Mouse (Mus musculus) limb, embryonic 11.5 days (tissue): Measurements from ENCODE around the gene Cd180. TPM values are rescaled to one million over a fixed set of nuclear protein-coding genes. Genes with fewer than 3 reads are reported as not detected.

Experiments
- ATAC-seq: fragments of 200-750 bp; cut with Nextera tagmentation; 2 replicates; pipeline ENCODE4 v1.8.0; 2017; ENCODE audit warnings: low read depth; ENCODE audit not compliant: insufficient number of reproducible peaks, low FRiP score, low TSS enrichment
- DNase-seq: peaks from one replicate; pipeline ENCODE4 v3.0.0-alpha.2; 2015; ENCODE audit warnings: low spot score
- H3K27ac ChIP-seq: fragments of 300-500 bp; sonication (generic); replicated peaks from 2 replicates; pipeline ENCODE4 v1.5.1; 2014; ENCODE audit warnings: low read depth, mild to moderate bottlenecking, low read length
- H3K27me3 ChIP-seq: fragments of 300-500 bp; sonication (generic); 2 replicates; pipeline ENCODE4 v1.6.1; 2014; ENCODE audit warnings: mild to moderate bottlenecking, low read length, mixed read lengths; ENCODE audit not compliant: control insufficient read depth, insufficient read depth
- H3K36me3 ChIP-seq: fragments of 300-500 bp; sonication (generic); 2 replicates; pipeline ENCODE4 v1.6.1; 2014; ENCODE audit warnings: mild to moderate bottlenecking, low read length, moderate library complexity, mixed read lengths; ENCODE audit not compliant: control insufficient read depth, insufficient read depth
- H3K4me1 ChIP-seq: fragments of 300-500 bp; sonication (generic); 2 replicates; pipeline ENCODE4 v1.6.1; 2014; ENCODE audit warnings: low read length, mixed read lengths; ENCODE audit not compliant: control insufficient read depth, insufficient read depth
- H3K4me2 ChIP-seq: fragments of 300-500 bp; sonication (generic); 2 replicates; pipeline ENCODE4 v1.6.1; 2014; ENCODE audit warnings: low read depth, mild to moderate bottlenecking, moderate library complexity; ENCODE audit not compliant: severe bottlenecking
- H3K4me3 ChIP-seq: fragments of 300-500 bp; sonication (generic); 2 replicates; pipeline ENCODE4 v1.5.1; 2014; ENCODE audit warnings: low read depth, low read length
- H3K9ac ChIP-seq: fragments of 300-500 bp; sonication (generic); 2 replicates; pipeline ENCODE4 v1.6.1; 2014; ENCODE audit warnings: mild to moderate bottlenecking, low read length
- H3K9me3 ChIP-seq: fragments of 300-500 bp; sonication (generic); 2 replicates; pipeline ENCODE4 v1.6.1; 2016; ENCODE audit warnings: low read length; ENCODE audit not compliant: control insufficient read depth
- WGBS: fragments of 180-500 bp; shearing (Covaris S2); extraction: QIAGEN DNeasy Blood & Tissue Kit; methylation state at CpG from one replicate; pipeline ENCODE4 v1.1.7; 2014; 5-methylcytosine and 5-hydroxymethylcytosine counted together
- polyA plus RNA-seq: library from polyadenylated mRNA; unstranded; fragments of >200 nt; fragmentation: Nextera tagmentation; extraction: Ambion mirVana; gene quantifications from 2 replicates; pipeline ENCODE4 v1.2.1, GENCODE M21; 2014

Cd180 gene
- 0.33 and 0.38 TPM in 2 replicates for polyA plus RNA-seq

DNA sequence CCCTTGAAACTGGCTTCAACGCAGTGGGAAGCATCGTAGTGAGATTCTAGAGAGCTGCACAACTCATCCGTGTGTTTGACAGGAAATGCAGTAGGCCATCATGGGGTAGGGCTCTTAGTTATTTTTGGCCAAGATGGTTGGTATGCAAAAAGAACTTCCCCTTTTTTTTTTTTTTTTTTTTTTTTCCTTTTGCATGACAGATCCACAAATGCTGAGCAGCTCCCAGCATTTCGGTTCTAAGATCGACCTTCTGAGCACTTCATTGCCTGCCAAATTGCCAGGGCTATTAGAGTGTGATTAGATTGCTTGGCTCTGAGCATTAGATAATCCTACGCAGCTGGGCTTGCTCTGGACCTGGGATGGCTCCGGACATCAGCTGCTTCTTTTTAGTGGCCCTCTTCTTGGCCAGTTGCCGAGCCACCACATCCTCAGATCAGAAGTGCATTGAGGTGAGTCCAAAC lies at the start of gene Cd180:
Gene Cd180 (plus strand): TSS at position 218 of the 461 bp plus-strand sequence.
- no peak within 1 kb of the TSS for H3K27ac ChIP-seq
- no peak within 1 kb of the TSS for H3K4me2 ChIP-seq
- H3K36me3 ChIP-seq: no peaks in the 10 kb centered on the region
- ATAC-seq (no peak), DNase-seq (no peak)
- WGBS: 81% methylated on average over 8 of the region's 8 CpGs
- no peak within 1 kb of the TSS for H3K4me3 ChIP-seq
- no peak within 1 kb of the TSS for H3K9ac ChIP-seq
- no peaks in the 10 kb centered on the region for H3K9me3 ChIP-seq
- no peaks in the 10 kb centered on the region for H3K4me1 ChIP-seq
- no peaks in the 10 kb centered on the region for H3K27me3 ChIP-seq

DNA sequence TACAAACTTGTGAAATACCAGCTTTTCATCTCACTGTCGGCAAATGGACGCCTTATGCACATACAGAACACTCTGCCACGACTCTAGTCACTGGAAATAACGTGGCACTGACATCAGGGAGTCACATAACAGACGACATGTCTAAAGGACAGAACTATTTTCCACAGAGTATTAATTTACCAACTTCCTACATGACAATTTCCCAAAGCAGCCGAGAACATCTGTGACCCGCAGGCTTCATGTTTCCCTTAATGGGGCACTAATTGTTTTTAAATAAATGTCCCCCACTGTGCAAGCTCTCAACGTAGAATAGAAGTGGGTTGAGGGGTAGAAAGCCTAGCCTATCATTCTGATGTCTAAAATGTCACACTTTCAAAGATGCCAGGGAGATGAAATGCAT lies 49.0 kb upstream of the Cd180 start:
- Histone ChIP-seq H3K4me3 (no peak overlapping the region), H3K9me3 (no peaks in the 10 kb centered on the region), H3K9ac (no peak overlapping the region), H3K27me3 (peaks cover 2% of the 10 kb centered on the region; the same call in 1 of the 2 replicates), H3K27ac (no peak overlapping the region), H3K36me3 (no peaks in the 10 kb centered on the region), H3K4me1 (peaks cover 4% of the 10 kb centered on the region; the same call in 1 of the 2 replicates), H3K4me2 (no peak overlapping the region)
- WGBS: 30% methylated on average over 8 of the region's 8 CpGs
- ATAC-seq (no peak), DNase-seq (no peak)

DNA sequence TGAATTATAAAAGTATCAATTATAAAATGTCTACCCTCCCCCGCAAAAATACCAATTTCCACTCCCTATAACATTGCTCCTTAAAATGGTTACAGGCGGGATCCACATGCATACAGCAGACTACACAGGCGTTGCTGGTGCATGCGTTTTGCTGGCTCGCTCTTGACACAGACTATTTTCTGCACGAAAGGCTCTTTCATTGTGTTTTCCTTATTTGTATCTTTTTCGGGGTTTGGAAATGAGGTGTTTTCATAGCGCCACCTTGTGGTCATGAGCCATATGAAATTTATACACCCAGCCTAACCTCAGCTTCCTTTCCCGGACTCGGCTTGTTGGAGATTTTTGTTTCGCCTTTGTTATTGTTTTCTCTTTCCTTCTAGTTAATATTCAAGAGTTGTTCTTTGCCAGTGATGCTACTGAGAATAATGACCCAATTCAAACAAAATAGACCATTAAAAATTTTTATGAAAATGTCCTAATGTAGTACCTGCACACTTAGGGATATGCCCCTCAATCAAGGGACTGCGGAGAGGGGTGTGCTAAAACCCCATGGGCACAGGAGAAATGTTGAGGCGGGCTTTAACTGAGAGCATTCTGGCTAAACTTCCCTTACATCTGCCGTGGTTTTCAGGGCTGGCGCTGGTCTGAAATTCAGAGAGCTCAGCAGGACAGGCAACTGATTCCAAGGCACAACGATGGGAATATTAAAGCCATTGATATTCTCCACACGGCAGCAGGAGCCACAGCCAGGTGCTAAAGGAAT lies 48.4 kb upstream of the Cd180 start:
- no peak overlapping the region for H3K27ac ChIP-seq
- DNase-seq (peak; percentile 83), ATAC-seq (0 out of 2 replicates have a peak, but pooled peaks have one; percentile 67)
- H3K27me3 ChIP-seq: peaks cover 2% of the 10 kb centered on the region; the same call in 1 of the 2 replicates
- no peak overlapping the region for H3K4me2 ChIP-seq
- WGBS: 27% methylated on average over 17 of the region's 17 CpGs
- H3K9ac ChIP-seq: no peak overlapping the region
- H3K4me3 ChIP-seq: no peak overlapping the region
- H3K4me1 ChIP-seq: peaks cover 4% of the 10 kb centered on the region; the same call in 1 of the 2 replicates
- H3K36me3 ChIP-seq: no peaks in the 10 kb centered on the region
- H3K9me3 ChIP-seq: no peaks in the 10 kb centered on the region

DNA sequence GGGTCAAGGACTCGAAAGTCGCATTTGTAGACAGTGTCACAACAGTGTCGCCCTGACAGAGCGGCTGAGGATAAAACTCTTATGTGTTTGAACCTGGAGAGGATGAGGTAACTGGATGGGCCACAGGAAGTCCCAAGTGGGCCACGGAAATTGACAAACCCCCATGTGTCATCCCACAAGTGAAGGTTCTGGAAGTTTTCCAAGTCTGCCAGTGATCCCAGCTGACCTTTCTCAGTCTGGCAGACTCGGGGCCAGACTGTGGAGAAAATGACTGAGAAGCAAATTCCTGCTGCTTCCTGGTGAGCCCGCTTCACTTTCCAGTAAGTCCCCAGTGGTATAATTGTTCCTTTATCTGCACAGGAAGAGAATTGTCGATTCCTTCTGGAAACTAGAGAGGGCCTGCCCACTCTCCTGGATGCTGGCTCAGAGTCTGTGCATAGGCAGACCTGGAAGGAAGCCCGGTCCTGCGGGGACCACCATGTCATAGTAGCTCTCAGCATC lies 47.0 kb upstream of the Cd180 start:
- Histone ChIP-seq H3K4me2 (no peak overlapping the region), H3K4me3 (no peak overlapping the region), H3K27me3 (peaks cover 2% of the 10 kb centered on the region; the same call in 1 of the 2 replicates), H3K4me1 (peaks cover 4% of the 10 kb centered on the region; the same call in 1 of the 2 replicates), H3K27ac (no peak overlapping the region), H3K36me3 (no peaks in the 10 kb centered on the region), H3K9ac (no peak overlapping the region), H3K9me3 (no peaks in the 10 kb centered on the region)
- ATAC-seq: no peak
- DNase-seq: no peak
- WGBS: 76% methylated on average over 10 of the region's 10 CpGs

DNA sequence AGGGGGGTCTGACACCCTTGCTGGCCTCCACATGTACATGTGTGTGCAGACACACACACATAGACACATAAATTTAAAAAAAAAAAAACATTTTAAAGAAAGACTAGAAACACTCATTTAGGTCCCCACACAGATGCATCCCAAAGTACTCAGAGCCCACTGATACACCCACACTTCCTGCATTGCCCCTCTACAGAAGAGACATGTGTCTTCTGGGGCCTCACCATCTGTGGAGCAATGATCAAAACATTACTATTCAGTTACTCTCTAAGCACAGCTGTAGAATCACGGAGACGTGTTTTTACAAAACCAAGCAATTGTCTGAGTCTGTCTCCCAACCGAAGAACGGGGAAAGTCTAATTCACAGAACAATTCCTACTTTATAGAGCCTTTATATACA lies 45.8 kb upstream of the Cd180 start:
- H3K27ac ChIP-seq: no peak overlapping the region
- H3K9me3 ChIP-seq: no peaks in the 10 kb centered on the region
- no peaks in the 10 kb centered on the region for H3K36me3 ChIP-seq
- ATAC-seq (no peak), DNase-seq (no peak)
- H3K4me3 ChIP-seq: no peak overlapping the region
- peaks cover 2% of the 10 kb centered on the region; the same call in 1 of the 2 replicates for H3K27me3 ChIP-seq
- WGBS: 93% methylated on average over 4 of the region's 4 CpGs
- peaks cover 4% of the 10 kb centered on the region; the same call in 1 of the 2 replicates for H3K4me1 ChIP-seq
- no peak overlapping the region for H3K4me2 ChIP-seq
- H3K9ac ChIP-seq: no peak overlapping the region

DNA sequence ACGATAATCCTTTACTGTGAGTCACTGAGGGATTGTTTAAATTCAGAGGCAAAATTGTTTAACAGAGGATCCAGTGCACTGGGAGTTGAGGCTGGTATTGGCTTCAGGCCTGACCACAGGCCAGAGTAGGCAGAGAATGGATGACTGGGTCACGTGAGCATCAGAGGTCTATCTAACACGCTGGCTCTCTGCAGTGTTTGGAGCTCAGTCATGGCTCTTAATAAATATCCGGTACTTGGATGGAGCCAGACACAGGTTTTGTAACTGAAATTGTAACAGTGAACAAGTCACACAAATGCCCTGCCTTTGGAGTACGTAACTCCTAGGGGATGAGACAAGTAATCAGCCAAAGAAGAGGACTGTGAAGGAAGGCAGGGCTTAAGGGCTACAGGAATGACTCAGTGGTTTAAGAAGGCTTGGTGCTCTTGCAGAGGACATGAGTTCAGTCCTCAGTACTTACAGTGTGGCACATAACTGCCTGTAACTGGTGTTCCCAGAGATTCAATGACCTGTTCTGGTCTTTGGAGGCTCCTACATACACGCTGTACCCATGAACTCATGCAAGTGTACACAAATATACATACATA lies 41.0 kb upstream of the Cd180 start:
- ATAC-seq (no peak), DNase-seq (peak; percentile 14)
- Histone ChIP-seq H3K36me3 (no peaks in the 10 kb centered on the region), H3K27ac (no peak overlapping the region), H3K9me3 (no peaks in the 10 kb centered on the region), H3K9ac (no peak overlapping the region), H3K4me3 (no peak overlapping the region), H3K27me3 (no peaks in the 10 kb centered on the region), H3K4me1 (no peaks in the 10 kb centered on the region), H3K4me2 (no peak overlapping the region)
- WGBS: 90% methylated on average over 6 of the region's 6 CpGs

DNA sequence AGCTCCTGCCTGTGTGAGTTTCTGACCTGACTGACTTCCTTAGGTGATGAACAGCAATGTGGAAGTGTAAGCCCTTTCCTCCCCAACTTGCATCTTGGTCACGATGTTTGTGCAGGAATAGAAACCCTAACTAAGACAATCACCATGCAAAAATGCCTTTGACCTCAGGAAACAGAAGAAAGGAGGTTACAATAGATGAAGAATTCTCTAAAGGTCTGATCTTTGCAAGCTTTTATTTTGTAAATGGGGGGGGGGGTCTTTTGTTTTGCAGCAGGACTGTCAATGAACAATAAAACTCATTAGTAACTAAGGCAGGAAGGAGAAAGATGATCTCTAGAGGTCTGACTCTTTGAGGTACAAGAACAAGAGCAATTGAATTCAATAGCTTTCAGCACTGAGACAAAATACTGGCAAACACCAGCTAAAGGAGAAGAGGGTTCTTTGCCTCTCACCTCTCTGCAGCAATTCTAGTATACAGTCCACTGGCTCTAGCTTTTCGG lies 38.2 kb upstream of the Cd180 start:
- Histone ChIP-seq H3K4me3 (no peak overlapping the region), H3K9ac (no peak overlapping the region)
- no peak for ATAC-seq

DNA sequence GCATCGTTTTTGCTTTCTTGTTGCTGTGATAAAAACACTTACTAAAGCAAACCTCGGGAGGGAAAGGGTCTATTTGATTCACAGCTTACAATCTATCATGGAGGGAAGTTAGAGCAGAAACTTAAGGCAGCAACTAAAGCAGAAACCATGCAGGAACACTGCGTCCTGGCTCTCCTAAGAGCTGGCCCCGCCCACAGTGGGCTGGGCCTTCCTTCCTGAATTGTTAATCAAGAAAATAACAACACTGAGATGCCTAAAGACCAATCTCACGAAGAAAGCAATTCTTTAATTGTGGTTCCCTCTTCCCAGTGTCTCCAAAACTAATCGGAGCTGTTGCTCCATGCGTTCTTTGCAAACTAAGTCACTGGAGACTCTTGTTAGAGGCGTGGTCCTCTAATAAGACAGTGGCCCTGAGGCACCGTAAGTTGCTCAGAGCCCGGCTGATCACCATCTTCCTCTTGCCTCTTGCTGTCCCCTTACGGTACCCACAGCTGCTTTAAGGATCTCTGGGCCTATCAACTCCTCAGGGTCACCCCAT lies 37.1 kb upstream of the Cd180 start:
- no peaks in the 10 kb centered on the region for H3K36me3 ChIP-seq

More for the DNA sequence above, 38.2 kb upstream of the Cd180 start:
- H3K9me3 ChIP-seq: no peaks in the 10 kb centered on the region
- no peaks in the 10 kb centered on the region for H3K27me3 ChIP-seq
- no peaks in the 10 kb centered on the region for H3K4me1 ChIP-seq
- no peak for DNase-seq
- H3K27ac ChIP-seq: no peak overlapping the region
- 84% methylated on average over 2 of the region's 2 CpGs for WGBS
- H3K36me3 ChIP-seq: no peaks in the 10 kb centered on the region
- H3K4me2 ChIP-seq: no peak overlapping the region

More for the DNA sequence above, 37.1 kb upstream of the Cd180 start:
- Histone ChIP-seq H3K27ac (no peak overlapping the region), H3K9me3 (no peaks in the 10 kb centered on the region), H3K9ac (no peak overlapping the region), H3K4me2 (no peak overlapping the region), H3K4me1 (no peaks in the 10 kb centered on the region), H3K27me3 (no peaks in the 10 kb centered on the region), H3K4me3 (no peak overlapping the region)
- DNase-seq (no peak), ATAC-seq (no peak)
- 66% methylated on average over 11 of the region's 11 CpGs for WGBS
